16 mouse cellular contexts compared by ENCODE assay signal in genomic region chrX:49346451-49346850, GRCm38 (mm10). TPM values are rescaled to one million over a fixed set of nuclear protein-coding genes. Genes with fewer than 3 reads are reported as not detected.
A peak's percentile ranks its signal among the peaks of the same experiment; 100 is the strongest.
DNase-seq lines count a peak whose midpoint lies in the region; ATAC-seq and TF ChIP-seq lines count a peak whose summit lies in the region.
"Had no signal": no experiment of that assay in that cellular context is flagged by ENCODE, and none has a peak within 500 bp of the region (broad histone marks: within the 10 kb centered on the region; RNA-seq: fewer than 3 reads in every experiment).

No protein-coding gene starts in this region.

- no peaks in the 10 kb centered on the region for H3K36me3 ChIP-seq in hindbrain, embryonic 14.5 days (replicated peaks; ENCODE audit: control insufficient read depth, insufficient read depth)
- H3K36me3 ChIP-seq in hindbrain, embryonic 10.5 days = no peaks in the 10 kb centered on the region
- H3K36me3 ChIP-seq in midbrain, embryonic 14.5 days (ENCODE audit: control insufficient read depth, insufficient read depth, low read length) = no peaks in the 10 kb centered on the region
- H3K36me3 ChIP-seq in midbrain, embryonic 10.5 days = no peaks in the 10 kb centered on the region
- no peaks in the 10 kb centered on the region for H3K36me3 ChIP-seq in stomach, postnatal 0 days (ENCODE audit: control insufficient read depth, insufficient read depth, low read length)
- H3K36me3 ChIP-seq: embryonic facial prominence, embryonic 12.5 days; forebrain, embryonic 10.5 days; midbrain, embryonic 12.5 days had no signal

- TF ChIP-seq CTCF in cerebellum, adult 2 months (IDR thresholded peaks at IDR 0.05; ENCODE audit: borderline replicate concordance, insufficient read depth, low read depth, low read length) = 0 out of 2 replicates have a peak, but pooled peaks have one; percentile 8
- peak; percentile 56 for TF ChIP-seq CTCF in stomach, postnatal 0 days (IDR thresholded peaks at IDR 0.05; ENCODE audit: low read depth)

- H3K9me3 ChIP-seq in hindbrain, embryonic 14.5 days (ENCODE audit: control insufficient read depth, low read length) = no peaks in the 10 kb centered on the region
- no peaks in the 10 kb centered on the region for H3K9me3 ChIP-seq in hindbrain, embryonic 10.5 days
- H3K9me3 ChIP-seq in midbrain, embryonic 14.5 days (ENCODE audit: control insufficient read depth, low read length) = no peaks in the 10 kb centered on the region
- no peaks in the 10 kb centered on the region for H3K9me3 ChIP-seq in midbrain, embryonic 10.5 days (replicated peaks)
- no peaks in the 10 kb centered on the region for H3K9me3 ChIP-seq in stomach, postnatal 0 days (ENCODE audit: control insufficient read depth, low read length)
- H3K9me3 ChIP-seq: embryonic facial prominence, embryonic 12.5 days; forebrain, embryonic 10.5 days; midbrain, embryonic 12.5 days had no signal

- H3K27me3 ChIP-seq in cerebellum, adult 2 months (ENCODE audit: control insufficient read depth, insufficient read depth, low read length) = no peaks in the 10 kb centered on the region
- H3K27me3 ChIP-seq in hindbrain, embryonic 14.5 days (ENCODE audit: control insufficient read depth, insufficient read depth, low read length) = no peaks in the 10 kb centered on the region
- no peaks in the 10 kb centered on the region for H3K27me3 ChIP-seq in hindbrain, embryonic 10.5 days (ENCODE audit: insufficient read depth, poor library complexity, severe bottlenecking)
- H3K27me3 ChIP-seq in midbrain, embryonic 14.5 days (ENCODE audit: control insufficient read depth, insufficient read depth, low read length) = no peaks in the 10 kb centered on the region
- H3K27me3 ChIP-seq in midbrain, embryonic 10.5 days (ENCODE audit: low read depth, poor library complexity, severe bottlenecking) = no peaks in the 10 kb centered on the region
- no peaks in the 10 kb centered on the region for H3K27me3 ChIP-seq in stomach, postnatal 0 days (ENCODE audit: control insufficient read depth, insufficient read depth, low read length)
- H3K27me3 ChIP-seq: embryonic facial prominence, embryonic 12.5 days; midbrain, embryonic 12.5 days had no signal

- H3K4me3 ChIP-seq in cerebellum, adult 2 months (replicated peaks; ENCODE audit: insufficient read depth, low read depth, low read length) = no peak overlapping the region
- H3K4me3 ChIP-seq in hindbrain, embryonic 14.5 days (replicated peaks; ENCODE audit: low read length) = no peak overlapping the region
- H3K4me3 ChIP-seq in hindbrain, embryonic 10.5 days = no peak overlapping the region
- H3K4me3 ChIP-seq in midbrain, embryonic 14.5 days (replicated peaks; ENCODE audit: low read depth, low read length) = no peak overlapping the region
- H3K4me3 ChIP-seq in midbrain, embryonic 10.5 days = no peak overlapping the region
- no peak overlapping the region for H3K4me3 ChIP-seq in stomach, postnatal 0 days (ENCODE audit: low read depth, low read length)
- H3K4me3 ChIP-seq: embryonic facial prominence, embryonic 12.5 days; forebrain, embryonic 10.5 days; midbrain, embryonic 12.5 days had no signal

- H3K4me1 ChIP-seq in cerebellum, adult 2 months (ENCODE audit: control insufficient read depth, insufficient read depth, low read length) = no peaks in the 10 kb centered on the region
- no peaks in the 10 kb centered on the region for H3K4me1 ChIP-seq in hindbrain, embryonic 14.5 days (replicated peaks; ENCODE audit: control insufficient read depth, insufficient read depth, low read length)
- no peaks in the 10 kb centered on the region for H3K4me1 ChIP-seq in hindbrain, embryonic 10.5 days (replicated peaks)
- H3K4me1 ChIP-seq in midbrain, embryonic 14.5 days (ENCODE audit: control insufficient read depth, insufficient read depth, low read length) = no peaks in the 10 kb centered on the region
- no peaks in the 10 kb centered on the region for H3K4me1 ChIP-seq in midbrain, embryonic 10.5 days
- no peaks in the 10 kb centered on the region for H3K4me1 ChIP-seq in stomach, postnatal 0 days (replicated peaks; ENCODE audit: control insufficient read depth, insufficient read depth)
- H3K4me1 ChIP-seq: embryonic facial prominence, embryonic 12.5 days; forebrain, embryonic 10.5 days; midbrain, embryonic 12.5 days had no signal

- no peak for TF ChIP-seq POLR2A in cerebellum, adult 2 months (IDR thresholded peaks at IDR 0.05; ENCODE audit: borderline replicate concordance, insufficient read depth, low read length)

- no peak for ATAC-seq in hindbrain, embryonic 14.5 days (ENCODE audit: low FRiP score)
- ATAC-seq in midbrain, embryonic 14.5 days (ENCODE audit: low FRiP score, low TSS enrichment) = no peak
- ATAC-seq in stomach, postnatal 0 days (ENCODE audit: low FRiP score, low TSS enrichment) = no peak

- no peak for TF ChIP-seq EP300 in stomach, postnatal 0 days (optimal IDR thresholded peaks at IDR 0.05)

- DNase-seq in cerebellum, adult 2 months = no peak
- DNase-seq in cerebellum, postnatal 36 days = no peak
- peak; percentile 49 for DNase-seq in hindbrain, embryonic 14.5 days (ENCODE audit: low spot score)
- no peak for DNase-seq in hindbrain, embryonic 10.5 days (ENCODE audit: low spot score)
- DNase-seq in midbrain, embryonic 14.5 days = peak; percentile 64
- no peak for DNase-seq in midbrain, embryonic 10.5 days (ENCODE audit: low spot score)
- DNase-seq in stomach, postnatal 0 days (ENCODE audit: low spot score) = no peak
- DNase-seq in natural killer cell, adult 2 months (ENCODE audit: low spot score in 2 of 2) = no peak
- DNase-seq: cerebellum, adult 8-10 months; gastrocnemius, postnatal 10 days; heart, postnatal 36 days; kidney, adult 8-10 months; thymus, postnatal 14 days had no signal

- no peak overlapping the region for H3K9ac ChIP-seq in hindbrain, embryonic 14.5 days
- H3K9ac ChIP-seq in midbrain, embryonic 14.5 days (replicated peaks; ENCODE audit: low read length) = no peak overlapping the region
- no peak overlapping the region for H3K9ac ChIP-seq in stomach, postnatal 0 days (ENCODE audit: low read length)
- H3K9ac ChIP-seq: embryonic facial prominence, embryonic 12.5 days; midbrain, embryonic 12.5 days had no signal

- H3K4me2 ChIP-seq in hindbrain, embryonic 14.5 days (replicated peaks) = no peak overlapping the region
- no peak overlapping the region for H3K4me2 ChIP-seq in midbrain, embryonic 14.5 days (ENCODE audit: low read length)
- no peak overlapping the region for H3K4me2 ChIP-seq in stomach, postnatal 0 days (replicated peaks; ENCODE audit: low read depth)
- H3K4me2 ChIP-seq: embryonic facial prominence, embryonic 12.5 days; midbrain, embryonic 12.5 days had no signal

- no peak overlapping the region for H3K27ac ChIP-seq in cerebellum, adult 2 months (ENCODE audit: insufficient read depth, low read length)
- no peak overlapping the region for H3K27ac ChIP-seq in hindbrain, embryonic 14.5 days
- no peak overlapping the region for H3K27ac ChIP-seq in hindbrain, embryonic 10.5 days
- H3K27ac ChIP-seq in midbrain, embryonic 14.5 days (replicated peaks; ENCODE audit: low read depth, low read length) = no peak overlapping the region
- no peak overlapping the region for H3K27ac ChIP-seq in midbrain, embryonic 10.5 days (replicated peaks)
- no peak overlapping the region for H3K27ac ChIP-seq in stomach, postnatal 0 days (replicated peaks)
- H3K27ac ChIP-seq: embryonic facial prominence, embryonic 12.5 days; forebrain, embryonic 10.5 days; midbrain, embryonic 12.5 days had no signal

RNA-seq across cellular contexts. Expression of gene Enox2, which starts 58.4 kb away (rescaled TPM):
- 11.1 and 11.5 TPM in 2 replicates for polyA plus RNA-seq in cerebellum, adult 2 months (2012; rRNA removed)
- polyA plus RNA-seq in hindbrain, embryonic 14.5 days (2014; fragmentation: Nextera tagmentation; extraction: Ambion mirVana) = 8.6 and 9.6 TPM in 2 replicates
- 10.2 and 11.6 TPM in 2 replicates for polyA plus RNA-seq in hindbrain, embryonic 10.5 days (2016; fragmentation: Nextera tagmentation; extraction: Ambion mirVana)
- 6.3 and 7.9 TPM in 2 replicates for polyA plus RNA-seq in midbrain, embryonic 14.5 days (2014; fragmentation: Nextera tagmentation; extraction: Ambion mirVana)
- polyA plus RNA-seq in midbrain, embryonic 10.5 days (2016; fragmentation: Nextera tagmentation; extraction: Ambion mirVana) = 8.2 and 9.8 TPM in 2 replicates
- polyA plus RNA-seq in stomach, postnatal 0 days (2015; fragmentation: Nextera tagmentation; extraction: Ambion mirVana) = 5.8 and 6.5 TPM in 2 replicates

Comparison
In these comparisons a context has a peak if more than half of its experiments do, and no peak if none do; other contexts are left out.
1. DNase-seq: peak in hindbrain, embryonic 14.5 days (single experiment) and midbrain, embryonic 14.5 days (single experiment); none in cerebellum, adult 2 months (0 of 2), cerebellum, postnatal 36 days (0 of 2), hindbrain, embryonic 10.5 days (single experiment), midbrain, embryonic 10.5 days (single experiment), stomach, postnatal 0 days (single experiment) and natural killer cell, adult 2 months (0 of 2).